Mouse (Mus musculus) gastrocnemius, postnatal 4 days (tissue): ENCODE results near the gene Nubp2. TPM values are rescaled to one million over a fixed set of nuclear protein-coding genes. Genes with fewer than 3 reads are reported as not detected.

Experiments
- DNase-seq, 2 experiments: peaks; one replicate each; pipeline ENCODE4 v3.0.0; 2021 to 2022; ENCODE audit warnings: low spot score in 2 of 2, mixed read lengths in 2 of 2
- long read RNA-seq, 2 experiments: library from polyadenylated mRNA; stranded (forward); transcript quantifications; one replicate each; pipeline ENCODE4 v2.0.0; 2021
- total RNA-seq, 2 experiments: library from RNA; stranded (reverse); gene quantifications; 2 replicates each; pipeline ENCODE4 v1.2.3; 2021

The Nubp2 gene
- 10 to 100 TPM; 19.2 to 21.4 TPM for total RNA-seq
- long read RNA-seq, experiment 1, transcript Nubp2-215 (7 exons, 950 nt), result minor isoform, 5 of 46 reads
- long read RNA-seq, experiment 1, transcript Nubp2-201 (7 exons, 1,427 nt), result major isoform, 33 of 46 reads
- long read RNA-seq, experiment 1, partial matches to known transcripts, result 3 of 46 reads
- long read RNA-seq, experiment 1, other reads (novel, unspliced or antisense), result 3 of 46 reads
- long read RNA-seq, experiment 2, transcript Nubp2-201 (7 exons, 1,427 nt), result major isoform, 33 of 39 reads
- long read RNA-seq, experiment 2, partial matches to known transcripts, result 0 of 39 reads
- long read RNA-seq, experiment 2, other reads (novel, unspliced or antisense), result 3 of 39 reads

DNA sequence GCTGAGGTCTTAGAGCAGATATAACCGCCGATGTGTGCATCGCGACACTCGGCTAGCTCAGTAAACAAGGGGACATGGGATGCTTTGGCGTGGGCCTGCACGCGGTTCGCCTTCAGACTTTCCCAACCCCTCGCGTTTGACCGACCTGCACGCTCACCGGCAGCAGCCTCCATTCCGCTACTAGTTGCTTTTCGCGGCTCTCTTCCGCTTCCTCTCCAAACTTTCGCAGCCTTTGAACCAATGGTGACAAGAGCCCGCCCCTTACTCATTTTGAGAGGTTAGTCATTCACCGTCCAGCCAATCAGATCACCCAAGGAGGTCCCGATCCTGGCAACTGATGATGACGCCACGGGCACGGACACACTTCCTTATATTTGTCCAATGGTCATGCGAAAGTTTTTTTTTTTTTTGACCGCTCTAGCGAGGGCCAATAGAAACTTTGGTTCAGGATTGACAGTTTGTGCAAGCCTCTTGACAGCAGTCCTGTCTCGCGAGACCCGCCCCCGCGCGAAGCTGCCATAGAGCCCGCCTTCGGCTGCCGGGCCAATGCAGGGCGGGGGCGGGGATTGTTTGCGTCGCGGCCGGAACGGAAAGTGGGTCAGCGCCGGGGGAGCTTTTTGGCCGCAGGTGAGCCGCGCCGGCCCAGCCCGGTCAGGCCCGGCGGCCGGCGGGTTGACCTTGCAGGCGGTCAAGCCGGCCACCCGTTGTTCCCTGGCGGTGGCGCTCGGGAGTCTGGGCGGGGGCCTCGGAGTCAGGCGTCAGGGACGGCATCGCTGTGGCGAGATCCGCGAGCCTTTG is at the start of gene Nubp2, which contains the start of gene Spsb3:
TSS of gene Nubp2 (minus strand) at position 216 of the 798 bp plus-strand sequence.
TSS of gene Spsb3 (plus strand) at position 510 of the 798 bp plus-strand sequence.
- DNase-seq, result peak; percentile 97 to 99

DNA sequence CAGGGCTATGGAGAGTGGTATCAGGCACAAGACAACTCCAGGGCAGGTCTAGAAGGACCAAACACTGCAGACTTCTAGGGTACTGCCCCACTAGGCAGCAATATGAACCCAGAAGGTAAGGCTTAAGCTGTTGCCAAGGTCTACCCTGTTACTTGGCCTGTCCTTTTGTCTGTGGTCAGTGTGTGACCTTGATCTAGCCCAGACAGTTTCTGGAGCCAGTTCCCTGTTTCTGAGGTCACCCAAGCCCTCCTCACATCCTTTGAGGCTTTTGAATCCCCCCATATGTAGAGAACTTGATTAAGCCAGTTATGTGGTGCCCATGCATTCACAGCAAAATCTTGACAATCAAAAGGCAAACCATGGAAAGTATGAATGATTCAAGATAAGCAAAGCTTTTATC is 49.5 kb upstream of the Nubp2 start:
- no peak for DNase-seq

DNA sequence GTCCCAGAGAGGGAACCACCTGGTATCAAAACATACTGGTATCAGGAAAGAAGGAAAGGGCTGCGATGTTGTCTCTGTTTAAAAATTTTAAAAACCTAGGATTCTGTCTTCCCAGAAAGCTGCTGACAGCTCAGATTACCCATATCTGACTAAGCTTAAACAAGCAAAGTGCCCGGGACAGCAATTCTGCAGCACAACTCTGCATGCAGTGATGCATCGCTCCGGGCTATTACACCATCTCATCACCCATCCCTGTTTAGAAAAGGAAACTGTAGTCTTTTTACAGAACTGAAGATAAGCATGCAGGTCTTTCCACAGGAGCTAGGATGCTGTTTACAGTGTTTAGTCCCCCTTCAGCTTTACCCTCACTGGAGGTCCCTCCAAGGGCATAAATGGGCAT is 48.8 kb upstream of the Nubp2 start:
- no peak for DNase-seq

DNA sequence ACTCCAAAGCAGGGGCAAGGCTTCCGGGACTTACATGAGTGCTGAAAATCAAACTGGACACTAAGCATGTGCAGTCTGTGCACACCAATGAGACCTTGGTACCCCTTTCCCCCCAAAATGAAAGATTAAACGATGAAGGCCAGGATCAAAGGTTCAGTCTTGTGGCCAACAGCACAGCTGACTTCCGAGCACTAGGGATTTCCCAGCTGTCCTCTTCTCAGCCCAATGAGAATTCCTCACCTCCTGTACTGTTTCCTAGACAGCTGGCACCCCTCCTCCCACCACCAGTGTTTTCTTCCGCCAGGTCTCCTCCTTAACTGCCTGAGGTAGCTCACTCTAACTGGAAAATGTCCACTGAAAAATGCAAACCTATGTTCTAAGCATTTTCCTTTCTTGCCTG is 47.0 kb upstream of the Nubp2 start:
- DNase-seq, result no peak

DNA sequence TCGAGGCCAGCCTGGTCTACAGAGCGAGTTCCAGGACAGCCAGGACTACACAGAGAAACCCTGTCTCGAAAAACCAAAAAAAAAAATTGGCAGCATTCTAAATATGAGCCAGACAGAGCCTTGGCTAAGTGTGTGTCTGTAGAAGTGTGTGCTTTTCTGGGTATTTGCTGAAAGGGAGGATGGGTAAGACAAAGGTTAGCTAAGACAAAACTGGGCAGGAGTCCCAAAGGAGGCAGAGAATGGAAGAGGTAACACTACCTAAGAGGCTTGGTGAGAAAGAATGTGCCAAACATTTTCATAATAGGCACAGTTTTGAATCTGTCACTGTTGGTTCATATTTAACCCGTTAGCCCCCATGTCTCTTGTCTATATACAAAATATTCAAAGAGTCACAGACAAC is 46.3 kb upstream of the Nubp2 start:
- DNase-seq, result no peak

DNA sequence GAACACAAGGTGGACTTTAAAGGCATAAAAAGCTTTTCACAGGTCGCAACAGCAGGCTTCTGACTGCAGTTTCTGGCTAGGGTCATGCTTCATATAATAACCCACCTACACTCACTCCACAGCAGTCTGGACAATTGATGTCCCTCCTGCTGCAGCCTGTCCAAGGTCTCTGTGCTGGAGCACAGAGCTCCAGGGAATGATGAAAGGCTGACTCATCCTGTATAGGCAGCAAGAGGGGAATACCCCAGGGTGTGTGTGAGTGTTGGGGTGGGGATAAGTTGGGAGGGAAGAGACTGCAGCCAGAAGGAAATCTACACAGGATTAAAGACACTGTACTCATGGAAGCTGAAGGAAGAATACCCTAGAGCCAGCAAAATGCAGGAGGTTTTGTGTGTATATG is 43.4 kb upstream of the Nubp2 start:
- no peak for DNase-seq

DNA sequence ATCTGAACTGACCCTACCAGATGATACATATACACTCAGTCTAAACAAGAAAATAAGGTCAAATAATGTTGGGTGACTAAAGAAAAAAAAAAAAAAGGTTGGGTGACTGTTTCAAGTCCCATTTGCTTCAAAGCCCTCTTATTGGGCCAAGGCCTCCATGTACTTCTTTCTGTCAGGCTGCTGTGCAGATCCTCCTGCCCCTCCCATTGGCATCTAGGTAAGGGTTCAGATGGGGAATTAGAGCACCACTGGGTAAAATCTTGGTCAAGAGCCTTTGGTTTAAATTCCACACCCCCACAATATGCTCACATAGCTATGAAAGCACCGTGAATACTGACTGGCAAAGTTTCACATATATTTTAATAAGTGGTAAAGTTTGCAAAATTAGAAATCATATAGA is 37.1 kb upstream of the Nubp2 start:
- no peak for DNase-seq

DNA sequence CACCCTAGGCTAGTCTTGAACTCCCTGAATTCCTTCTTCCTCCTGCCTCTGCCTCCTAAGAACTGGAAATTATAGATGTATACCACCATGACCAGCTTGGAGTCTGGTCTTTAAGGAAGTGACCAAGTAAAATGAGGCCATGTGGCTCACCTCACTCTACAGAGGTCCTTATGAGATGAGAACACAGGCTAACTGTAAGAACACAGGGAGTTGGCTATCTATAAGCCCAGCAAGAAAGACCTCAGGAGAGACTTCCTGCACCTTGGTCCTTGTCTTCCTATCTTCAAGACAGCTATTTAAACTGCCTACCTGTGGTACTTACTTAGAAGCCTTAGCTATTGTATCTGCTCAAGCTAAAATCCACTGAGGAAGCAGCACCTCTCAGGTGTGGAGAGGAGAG is 27.8 kb upstream of the Nubp2 start:
- DNase-seq, result no peak

DNA sequence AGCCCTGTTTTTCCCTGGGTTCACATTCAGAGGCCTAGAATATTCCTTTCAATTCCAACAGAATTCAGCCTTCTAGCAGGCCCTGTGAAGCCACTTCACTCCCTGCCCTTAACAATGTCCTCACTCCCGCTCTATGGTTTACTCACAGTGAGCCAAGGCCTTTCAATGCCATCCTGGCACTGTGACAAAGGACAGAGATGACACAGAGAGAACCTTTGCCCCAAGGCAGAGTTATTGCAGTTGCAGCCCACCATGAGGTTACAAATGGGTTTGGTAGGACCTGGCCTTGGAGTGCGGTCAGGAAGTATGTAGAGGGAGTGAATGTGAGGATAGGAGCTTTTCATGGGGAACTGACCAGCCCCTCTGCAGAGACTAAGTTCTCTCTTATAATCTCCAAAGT is 21.4 kb upstream of the Nubp2 start:
- no peak for DNase-seq

DNA sequence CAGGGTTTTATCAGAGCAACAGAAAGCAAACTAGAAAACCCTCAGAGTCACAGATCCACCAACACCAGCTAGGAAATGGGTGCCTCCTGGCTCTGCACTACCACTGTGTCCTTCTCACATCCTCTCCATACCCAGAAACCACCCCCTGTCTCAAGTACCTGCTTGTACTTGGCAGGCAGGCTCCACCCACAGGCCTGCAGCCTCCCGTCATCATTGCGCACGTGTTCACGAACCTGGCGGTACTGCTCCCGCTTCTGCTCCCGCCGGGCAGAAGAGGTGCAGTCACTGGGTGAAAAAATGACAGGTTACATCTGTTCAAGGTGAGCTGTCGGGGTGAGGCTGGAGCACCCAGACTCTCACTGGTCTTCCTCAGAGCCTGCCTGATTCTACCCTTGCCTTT is 17.6 kb upstream of the Nubp2 start:
- DNase-seq, result peak in 1 of 2 experiments; percentile 7

DNA sequence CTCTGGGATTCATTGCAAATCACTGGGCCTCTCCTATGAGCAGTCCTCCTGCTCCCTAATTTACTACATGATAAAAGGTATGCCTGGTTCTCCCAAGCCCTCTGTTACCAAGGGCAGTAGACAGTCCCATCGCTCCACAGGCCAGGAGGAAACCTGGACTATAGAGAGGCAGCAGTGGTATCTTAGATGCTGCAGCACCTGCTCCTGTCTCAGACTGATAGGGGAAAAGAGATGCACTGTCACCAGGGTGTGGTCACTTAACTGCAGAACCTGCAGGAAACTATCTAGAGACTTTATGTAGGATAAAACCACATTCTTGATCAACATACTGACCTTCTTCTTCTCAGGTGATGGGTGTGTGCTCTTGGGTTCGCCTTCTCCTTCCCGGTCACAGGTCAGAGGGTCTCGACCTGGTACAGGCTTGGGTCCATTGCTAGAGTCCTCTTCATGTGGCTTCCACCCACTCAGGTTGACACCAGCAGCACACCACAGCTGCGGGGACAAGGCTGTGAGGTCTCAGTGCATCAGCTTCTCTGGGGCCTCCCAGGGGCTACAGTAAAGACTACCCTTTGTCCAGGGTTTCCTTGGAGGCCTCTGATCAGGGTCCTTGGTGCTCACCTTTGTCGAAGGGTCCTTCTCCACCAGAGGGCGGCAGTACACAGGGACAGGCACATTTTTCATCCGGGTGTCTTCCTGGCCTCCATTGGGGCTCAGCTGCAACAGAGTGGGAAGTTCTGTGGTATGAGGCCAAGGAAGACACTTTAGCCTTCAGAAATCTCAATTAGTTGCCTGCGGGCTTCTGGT is 16.7 kb upstream of the Nubp2 start:
- DNase-seq, result peak in 1 of 2 experiments; percentile 17

DNA sequence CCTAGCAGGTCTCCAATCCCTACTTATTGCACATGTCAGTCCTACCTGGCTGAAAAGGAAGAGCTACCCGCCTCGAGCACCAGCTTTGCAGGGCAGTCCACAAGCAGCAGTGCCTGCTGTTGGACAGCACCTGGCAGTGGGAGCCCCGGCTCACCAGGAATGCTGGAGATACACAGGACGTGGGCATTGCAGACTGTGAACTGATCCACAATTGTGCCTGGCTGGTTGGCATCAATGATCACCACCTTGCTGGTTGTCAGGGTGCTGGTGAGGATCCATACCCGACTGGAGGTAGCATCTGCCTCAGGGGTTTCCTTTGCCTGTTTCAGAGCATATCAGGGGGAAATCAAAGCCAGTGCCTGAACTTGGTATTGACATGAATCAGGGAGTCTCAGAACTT is 16.0 kb upstream of the Nubp2 start:
- DNase-seq, result no peak

DNA sequence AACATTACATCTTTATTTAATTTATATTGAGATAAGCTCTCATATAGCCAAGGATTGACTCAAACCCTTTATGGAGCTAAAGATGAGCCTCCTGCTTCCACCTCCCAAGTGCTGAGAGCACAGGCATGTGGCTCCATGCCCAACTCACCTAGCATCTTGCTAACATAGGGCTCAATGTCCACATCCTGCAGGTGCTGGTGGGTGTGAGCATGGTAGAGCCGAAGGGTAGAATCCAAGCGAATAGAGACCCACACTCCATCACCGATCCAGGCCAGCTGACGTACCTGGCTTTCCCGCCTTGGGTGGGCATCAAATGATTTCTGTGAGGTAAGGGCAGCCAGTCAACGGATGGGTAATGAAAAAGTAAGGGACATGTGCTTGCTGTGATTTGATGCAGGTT is 13.9 kb upstream of the Nubp2 start:
- no peak for DNase-seq

DNA sequence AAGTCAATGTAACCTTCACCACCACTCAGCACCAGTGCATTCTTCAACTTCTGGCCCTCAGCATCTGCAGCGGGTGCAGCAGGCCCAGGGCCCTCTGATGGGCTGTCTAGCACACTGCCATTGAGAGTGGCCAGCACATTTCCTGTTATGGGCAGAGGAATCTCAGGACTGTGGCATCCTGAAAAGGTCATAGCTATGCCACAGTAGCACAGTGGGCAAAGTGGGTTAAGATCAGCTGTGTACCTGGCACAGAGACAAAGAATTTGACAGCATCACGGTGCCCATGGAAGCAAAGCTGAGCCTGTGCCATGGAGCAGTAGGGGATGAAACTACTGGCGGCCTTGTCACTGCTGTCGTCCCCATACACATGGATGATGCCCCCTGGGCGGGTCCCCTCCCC is 13.0 kb upstream of the Nubp2 start:
- DNase-seq, result no peak

DNA sequence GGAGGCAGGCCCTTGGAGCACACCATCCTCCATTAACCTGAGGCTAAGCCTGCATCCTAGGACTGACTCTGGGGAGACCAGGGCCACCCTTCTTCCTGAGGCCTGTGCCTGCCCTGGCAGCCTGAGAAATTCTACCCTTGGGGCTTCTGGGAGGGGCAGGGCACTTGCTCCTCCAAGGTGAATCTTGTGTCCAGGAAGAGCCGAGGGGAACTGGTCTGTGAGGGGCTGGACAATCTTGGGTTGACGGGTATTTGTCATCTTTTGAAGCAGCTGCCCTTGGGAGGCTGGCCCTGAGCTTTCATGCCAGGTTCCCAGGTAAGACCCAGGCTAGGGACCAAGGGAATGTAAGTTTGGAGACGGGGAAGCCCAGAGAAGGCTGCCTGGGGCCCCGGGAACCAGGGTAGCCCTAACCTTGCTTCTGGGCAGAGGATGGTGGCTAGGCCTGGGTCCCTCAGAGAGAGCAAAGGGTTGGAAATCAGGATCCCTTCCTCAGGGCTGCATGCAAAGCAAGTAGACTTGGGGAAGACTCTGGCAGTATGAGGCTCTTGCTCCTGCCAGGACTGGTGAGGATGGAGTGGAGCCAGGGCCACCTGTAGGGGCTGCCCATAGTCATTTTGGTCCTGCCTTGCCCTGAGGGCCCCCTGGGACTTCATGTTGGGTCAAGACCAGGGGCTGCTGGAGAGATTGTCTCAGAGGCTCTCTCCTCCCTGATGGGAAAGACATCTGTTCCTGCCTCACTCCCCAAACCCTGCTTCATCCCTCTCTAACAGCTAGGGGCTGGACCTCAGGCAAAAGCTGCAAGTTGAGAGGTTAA is 12.1 kb upstream of the Nubp2 start:
- no peak for DNase-seq

DNA sequence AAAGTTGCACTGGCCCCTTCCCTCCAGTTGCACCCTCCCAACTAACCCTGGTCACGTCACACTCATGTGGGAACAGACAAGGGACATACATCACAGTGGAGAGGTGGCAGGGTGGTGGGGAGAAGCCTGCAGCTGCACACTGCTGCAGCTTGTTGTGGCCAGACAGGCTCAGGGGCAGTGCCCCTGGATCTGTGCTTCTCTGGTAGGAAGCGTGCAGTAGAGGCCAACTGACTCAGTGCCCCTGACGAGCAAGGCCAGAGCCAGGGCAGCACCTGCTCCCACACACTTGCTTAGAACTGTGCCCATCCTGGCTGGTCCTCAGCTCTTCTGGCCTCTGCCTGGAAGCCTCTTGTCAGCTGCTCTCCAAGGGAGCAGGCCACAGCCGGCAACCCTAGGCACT is 11.5 kb upstream of the Nubp2 start:
- no peak for DNase-seq

DNA sequence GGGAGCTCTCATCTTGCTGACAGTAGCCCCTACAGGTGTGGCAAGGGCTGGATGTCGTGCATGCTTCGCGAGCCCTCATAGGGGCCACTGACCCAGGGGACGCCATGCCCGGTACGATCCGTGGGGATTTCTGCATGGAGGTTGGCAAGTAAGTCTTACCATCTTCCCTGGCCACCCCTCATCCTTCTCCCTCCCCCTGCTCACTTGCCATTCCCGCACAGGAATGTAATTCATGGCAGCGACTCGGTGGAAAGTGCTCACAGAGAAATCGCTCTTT is 10.8 kb upstream of the Nubp2 start:
- no peak for DNase-seq

DNA sequence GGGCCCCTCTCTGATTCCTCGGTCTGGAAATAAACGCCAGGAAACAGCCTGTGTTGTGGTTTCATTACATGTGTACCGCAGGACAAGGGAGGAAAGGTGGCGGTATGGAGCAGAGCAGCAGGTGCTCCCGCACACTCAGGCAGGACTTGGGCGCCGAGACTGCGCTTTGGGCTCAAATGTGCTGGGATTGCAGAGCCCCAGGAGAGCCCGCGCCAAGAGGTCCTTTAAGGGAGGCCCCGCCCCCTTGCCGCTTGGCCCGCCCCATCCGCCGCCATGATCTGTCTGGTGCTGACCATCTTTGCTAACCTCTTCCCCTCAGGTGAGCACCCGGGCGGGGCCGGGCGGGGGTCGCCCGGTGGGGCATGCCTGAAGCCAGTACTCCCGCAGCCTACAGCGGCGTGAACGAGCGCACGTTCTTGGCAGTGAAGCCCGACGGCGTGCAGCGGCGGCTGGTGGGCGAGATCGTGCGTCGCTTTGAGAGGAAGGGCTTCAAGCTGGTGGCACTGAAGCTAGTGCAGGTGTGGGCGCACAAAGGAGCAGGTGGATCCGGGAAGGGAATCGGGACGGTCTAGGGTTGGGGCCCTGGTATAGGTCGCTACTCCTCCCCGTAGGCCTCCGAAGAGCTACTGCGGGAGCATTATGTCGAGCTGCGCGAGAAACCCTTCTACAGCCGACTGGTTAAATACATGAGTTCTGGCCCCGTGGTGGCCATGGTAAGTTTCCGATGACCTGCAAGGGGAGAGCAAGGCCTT is 10.3 kb upstream of the Nubp2 start, which contains the start of gene Nme3:
TSS of gene Nme3 (plus strand) at position 260 of the 752 bp plus-strand sequence.
- DNase-seq, result peak in 1 of 2 experiments; percentile 67

DNA sequence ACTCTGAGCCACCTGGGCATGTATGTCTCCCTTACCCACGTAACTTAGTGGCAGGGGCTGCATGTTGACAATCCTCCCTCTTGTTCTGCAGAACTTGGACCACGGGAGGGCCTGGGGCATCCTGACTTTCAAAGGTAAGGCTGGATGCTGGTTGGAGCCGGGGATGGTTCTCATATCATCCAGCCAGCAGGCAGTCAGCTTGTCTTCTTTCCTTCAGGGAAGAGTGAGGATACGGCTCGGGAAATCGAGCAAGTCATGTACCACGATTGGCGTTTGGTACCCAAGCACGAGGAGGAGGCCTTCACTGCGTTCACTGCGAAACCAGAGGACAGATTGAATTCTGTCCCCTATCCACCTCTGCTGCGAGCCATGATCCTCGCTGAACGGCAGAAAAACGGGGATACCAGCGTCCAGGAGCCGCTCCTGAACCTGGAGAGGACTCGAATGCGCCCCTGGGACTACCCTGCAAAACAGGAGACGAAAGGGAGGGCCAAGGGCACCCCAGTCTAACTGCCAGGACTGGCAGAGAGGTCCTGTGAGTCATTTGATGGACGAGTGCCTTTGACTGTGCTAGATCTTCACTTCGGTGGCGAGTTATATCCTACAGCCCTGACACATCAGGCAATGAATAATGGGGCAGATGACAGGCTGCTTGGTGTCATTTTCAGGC is 9.6 kb upstream of the Nubp2 start:
- no peak for DNase-seq
